Mouse (Mus musculus) erythroid progenitor cell, adult 5-6 weeks (primary cell): ENCODE data around the gene Rpl23a. TPM values are rescaled to one million over a fixed set of nuclear protein-coding genes. Genes with fewer than 3 reads are reported as not detected.

ENCODE experiments used
- ATAC-seq: replicated peaks from 2 replicates; pipeline ENCODE4 v1.8.0; 2016; ENCODE audit warnings: moderate number of reproducible peaks, mild to moderate bottlenecking, moderate TSS enrichment, inconsistent platforms; ENCODE audit not compliant: poor library complexity, low FRiP score, severe bottlenecking
- total RNA-seq, 2 experiments: library from RNA; stranded (forward) in 1 of 2; stranded (reverse) in 1 of 2; fragments of 150-400 nt in 1 of 2; fragments of 186-747, 209-891 nt in 1 of 2; gene quantifications; 2 replicates each; pipeline versions ENCODE4 v1.2.3 to v1.2.4; 2015 to 2017; ENCODE audit warnings: low replicate concordance in 2 of 2

Rpl23a gene
- total RNA-seq, 2 experiments from 2014 or later = 1,012 to 1,034 TPM

DNA sequence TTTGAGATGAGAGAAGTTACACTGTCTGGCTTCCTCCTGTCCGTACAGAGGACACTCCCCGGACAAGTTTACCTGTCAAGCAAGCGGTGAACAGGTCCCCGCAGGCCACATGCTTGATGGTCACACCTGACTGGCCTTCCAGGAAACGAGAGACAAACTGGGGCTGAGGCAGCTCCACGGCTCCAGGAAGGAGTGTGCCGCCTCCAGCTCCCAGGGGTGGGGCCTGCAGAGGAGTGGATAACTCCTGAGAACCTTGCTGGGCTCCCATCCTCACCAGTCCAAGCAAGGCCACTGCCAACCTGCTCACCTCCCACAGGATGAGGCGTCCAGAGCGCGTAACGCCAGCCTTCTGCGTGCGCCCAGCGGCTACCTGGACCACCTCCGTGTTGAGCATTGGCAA lies 13.1 kb downstream of the Rpl23a start:
- ATAC-seq = no peak

DNA sequence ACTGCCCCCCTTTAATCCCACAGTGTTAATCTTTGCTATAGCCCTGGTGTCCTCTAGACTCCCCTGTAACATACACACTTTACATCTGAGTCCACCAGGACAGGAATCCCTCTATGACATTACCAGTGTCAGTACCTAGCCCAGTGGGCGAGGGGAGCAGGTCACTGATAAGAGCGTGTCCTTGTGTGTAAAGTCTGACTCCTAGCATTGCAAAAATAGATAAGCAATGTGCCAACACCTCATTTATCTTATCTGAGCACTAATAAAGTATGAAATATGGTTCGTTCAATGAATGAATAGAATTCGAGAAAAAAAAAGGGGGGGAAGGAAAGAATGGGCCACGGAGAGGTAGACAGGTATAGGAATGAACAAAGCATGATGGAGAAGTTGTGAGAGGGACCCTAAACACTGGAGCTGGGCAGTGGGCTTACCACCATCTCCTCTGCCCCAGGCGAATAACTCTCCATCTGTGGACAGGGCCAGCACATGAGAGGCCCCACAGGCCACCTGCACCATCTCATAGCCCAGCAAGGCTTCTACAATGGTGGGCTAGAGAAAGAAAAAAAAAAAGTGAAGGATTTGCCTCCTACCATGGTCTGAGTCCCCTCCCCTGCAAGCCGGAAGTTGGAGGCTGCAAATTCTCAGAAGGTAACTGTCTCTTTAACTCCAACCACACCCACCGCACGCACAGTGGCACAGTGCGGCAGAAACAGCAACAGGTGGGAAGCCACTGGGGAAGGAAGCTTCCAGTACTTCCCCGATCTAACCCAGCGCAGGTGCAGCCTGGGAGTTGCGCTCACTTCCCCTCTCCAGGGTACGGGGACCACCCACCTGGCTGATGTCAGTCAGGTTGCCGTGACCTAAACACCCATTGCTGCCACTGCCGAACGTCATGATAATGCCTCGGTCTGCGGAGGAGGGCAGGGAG lies 14.6 kb downstream of the Rpl23a start:
- ATAC-seq = peak; percentile 60

DNA sequence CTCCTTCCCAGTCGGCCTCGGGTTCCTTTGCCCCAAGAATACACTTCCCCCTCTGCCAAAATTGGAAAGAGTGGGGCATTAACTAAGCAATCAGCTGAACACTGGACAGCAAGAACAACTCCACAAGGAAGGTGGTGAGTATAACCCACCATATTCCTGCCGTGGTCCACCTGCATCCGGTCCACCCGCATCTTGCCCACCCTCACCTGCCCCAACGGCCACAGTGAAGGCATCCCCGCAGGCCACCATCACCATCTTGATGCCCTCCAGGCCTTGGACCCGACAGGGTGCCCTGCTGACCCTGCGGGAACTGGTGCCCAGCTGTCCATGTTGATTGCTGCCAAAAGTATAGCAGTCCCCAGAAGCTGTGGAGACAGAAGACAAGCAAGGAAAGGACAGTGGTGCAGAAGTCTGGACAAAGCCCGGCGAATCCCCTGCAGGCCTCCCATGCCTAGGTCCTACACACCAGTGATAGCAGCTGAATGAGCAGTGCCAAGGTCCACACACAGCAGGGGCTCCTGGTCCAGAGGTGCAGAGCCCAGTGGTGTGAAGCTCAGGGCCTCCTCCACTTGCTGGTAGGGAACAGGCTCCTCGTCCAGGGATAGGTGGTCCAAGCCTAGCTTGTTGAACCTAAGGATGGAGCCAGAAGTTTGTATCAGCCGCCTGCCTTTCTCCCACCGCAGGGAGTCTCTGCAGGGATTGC lies 16.0 kb downstream of the Rpl23a start:
- no peak for ATAC-seq

DNA sequence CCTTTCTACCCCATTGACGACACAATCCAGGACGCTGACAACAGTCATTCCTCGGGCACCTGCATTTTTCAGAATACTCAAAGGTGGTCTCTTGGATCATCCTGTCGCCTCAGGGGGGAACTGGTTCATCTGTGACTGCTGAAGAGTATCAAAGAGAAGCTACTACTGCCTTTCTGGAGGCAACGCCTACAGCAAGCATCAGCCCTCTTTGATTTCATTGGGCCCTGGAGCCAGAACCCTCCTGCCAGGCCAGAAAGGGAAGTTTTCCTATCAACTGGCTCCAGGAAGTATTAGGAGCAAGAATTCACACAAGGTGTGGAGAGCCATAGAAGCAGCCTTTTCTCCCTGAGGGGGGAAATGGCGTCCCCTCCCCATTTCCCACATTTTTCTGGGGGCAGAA lies 16.7 kb downstream of the Rpl23a start:
- no peak for ATAC-seq

DNA sequence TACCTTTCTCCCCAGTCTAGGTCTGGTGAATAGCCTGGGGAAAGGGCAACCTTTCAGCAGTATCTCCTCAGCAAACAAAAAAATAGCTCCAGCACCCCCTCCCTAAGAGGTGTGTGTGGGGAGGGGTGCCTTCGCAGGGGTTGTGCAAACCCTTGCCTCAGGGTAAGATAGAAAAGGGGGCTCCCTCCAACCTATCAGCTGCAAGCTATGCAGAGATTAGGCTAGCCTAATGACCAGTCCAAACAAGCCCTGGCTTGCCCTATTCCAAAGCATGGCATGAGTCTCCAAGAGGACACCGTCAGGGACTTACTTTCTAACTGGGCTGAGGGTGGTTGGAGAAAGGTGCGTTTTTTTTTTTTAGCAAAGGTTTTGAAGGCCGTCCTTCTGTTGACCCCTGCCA lies 17.2 kb downstream of the Rpl23a start:
- ATAC-seq = no peak

DNA sequence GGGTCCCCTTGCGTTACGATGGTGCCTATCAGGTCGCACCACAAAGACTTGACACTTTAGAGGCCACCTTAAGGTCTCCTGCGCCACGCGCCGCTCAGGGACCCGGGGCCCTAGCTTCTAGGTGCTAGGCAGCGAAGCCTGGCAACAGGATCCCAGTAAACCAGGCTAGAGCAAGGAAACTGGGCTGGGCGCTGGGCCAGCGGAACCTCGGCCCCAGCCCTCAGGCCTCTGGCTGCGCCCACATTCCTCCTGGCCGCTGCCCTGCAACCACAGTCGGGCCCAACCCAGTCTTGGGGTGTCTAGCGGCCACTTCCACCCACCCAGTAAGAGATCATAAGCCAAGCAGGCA lies 17.6 kb downstream of the Rpl23a start:
- ATAC-seq = peak; percentile 38

DNA sequence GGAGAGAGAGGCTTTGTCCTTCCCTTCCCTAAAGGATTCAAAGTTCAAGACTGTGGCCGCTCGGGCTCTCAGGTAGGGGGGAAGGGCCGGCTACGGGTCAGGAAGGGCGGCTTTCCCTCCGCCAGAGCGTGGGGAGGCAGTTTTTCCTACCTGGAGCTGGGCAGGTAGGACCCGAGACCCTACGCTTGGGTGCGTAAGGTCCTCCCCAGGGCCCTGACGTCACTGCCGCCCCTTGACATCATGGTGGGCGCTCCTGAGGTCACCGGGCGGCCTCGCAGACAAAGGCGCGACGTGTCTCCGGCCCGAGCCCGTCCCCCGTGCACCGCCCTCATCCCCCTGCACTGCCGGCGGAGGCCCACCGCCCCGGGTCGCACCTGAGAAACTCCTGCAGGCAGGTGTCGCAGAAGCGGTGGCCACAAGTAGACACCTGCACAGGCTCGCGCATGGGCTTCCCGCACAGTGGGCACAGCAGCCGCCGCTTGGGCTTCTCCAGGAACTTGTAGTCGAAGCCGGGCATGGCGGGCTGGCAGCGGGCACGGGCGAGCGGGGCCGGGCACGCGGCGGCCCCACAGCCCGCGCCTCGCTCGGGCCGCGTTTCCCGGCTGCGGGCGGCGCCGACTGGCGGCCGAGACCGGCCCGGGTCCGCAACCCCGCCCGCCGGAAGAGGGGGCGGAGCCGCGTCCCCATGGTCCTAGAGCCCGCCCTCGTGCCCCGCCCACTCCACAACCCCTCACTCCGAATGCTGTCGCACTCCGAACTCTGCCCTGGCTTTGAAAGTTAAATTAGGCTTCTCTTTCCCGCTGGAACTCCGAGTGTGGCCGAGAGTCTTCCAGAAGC lies 18.2 kb downstream of the Rpl23a start, which contains the start of gene Traf4:
Gene Traf4 (minus strand): TSS at position 666 of the 837 bp plus-strand sequence.
- peak; percentile 68 for ATAC-seq

DNA sequence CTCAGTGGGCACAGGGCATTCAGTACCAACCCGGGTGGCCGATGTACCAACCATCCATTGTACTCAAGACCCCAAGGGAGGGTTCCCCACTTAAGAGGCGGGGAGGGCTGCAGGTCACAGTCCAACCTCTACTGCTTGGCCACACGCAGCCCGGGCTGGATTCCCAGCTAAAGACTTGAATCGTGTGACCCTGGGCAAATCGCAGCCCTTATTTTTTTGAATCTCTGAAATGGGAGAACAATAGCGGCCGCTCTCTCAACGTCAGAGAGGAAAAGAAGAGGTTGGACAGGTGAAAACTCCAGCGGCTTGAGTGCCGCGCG lies 18.8 kb downstream of the Rpl23a start:
- peak; percentile 8; the same call in 1 of the 2 replicates for ATAC-seq

DNA sequence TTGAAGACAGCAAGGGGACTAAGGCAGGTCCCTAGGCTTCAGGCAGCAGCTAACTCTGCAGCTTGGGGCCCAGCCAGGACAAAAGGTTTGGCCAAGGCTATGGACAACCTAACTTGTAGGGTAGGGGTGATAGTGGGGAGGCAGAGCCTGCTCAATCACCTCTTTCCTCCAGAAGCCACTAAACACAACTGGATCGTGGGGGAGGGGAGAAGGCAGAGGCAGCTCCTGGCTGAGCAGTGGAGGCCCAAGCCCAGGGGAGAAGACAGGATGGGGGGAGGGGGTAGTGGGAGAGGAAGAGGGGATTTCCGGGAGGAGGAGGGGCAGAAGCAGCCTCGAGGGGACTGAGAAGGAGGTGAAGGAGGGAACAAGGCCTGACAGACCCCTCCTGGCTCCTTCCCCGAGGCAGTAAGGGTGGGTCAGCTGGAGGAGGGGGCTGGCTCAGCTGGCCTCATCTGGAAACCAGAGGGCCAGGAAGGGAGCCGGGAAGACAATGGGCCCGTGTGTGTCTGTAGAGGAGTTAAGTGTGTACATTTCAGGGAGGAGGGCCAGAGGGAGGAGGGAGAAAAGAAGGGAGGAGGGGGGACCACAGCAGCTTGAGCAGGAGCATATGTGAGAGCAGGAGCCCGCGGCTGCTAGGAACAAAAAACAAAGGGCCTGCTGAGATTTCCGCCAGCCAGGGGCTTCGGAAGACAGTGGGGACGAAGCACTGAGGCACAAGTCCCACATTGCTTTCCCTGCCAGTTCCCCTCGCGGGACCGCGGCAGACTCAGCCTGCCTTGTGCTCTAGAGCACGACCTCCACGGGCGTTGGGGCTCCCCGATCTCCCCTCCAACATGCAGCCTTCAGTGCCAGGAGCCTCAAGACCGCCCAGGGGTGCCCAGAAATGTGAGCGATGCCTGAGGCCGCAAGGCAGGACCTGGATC lies 19.4 kb downstream of the Rpl23a start:
- ATAC-seq = peak; percentile 7

DNA sequence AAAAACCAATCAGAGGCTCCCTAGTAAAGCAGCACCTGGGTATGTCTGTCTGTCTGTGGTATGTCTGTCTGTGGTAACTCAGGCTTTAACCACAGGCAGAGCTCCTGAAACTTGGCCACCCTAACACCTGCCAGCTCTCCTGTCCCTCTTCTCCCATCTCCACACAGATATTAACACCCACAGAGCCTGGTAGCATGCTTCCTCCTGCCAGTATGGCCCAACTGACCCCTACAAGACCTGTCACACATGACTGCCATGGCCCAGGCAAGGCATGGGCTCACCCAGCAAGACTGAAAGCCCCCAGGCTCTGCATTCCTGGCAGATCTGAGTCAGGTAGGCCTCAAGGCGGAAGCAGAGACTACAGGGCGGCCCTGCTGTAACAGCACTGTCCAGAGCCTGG lies 20.3 kb downstream of the Rpl23a start:
- no peak for ATAC-seq

DNA sequence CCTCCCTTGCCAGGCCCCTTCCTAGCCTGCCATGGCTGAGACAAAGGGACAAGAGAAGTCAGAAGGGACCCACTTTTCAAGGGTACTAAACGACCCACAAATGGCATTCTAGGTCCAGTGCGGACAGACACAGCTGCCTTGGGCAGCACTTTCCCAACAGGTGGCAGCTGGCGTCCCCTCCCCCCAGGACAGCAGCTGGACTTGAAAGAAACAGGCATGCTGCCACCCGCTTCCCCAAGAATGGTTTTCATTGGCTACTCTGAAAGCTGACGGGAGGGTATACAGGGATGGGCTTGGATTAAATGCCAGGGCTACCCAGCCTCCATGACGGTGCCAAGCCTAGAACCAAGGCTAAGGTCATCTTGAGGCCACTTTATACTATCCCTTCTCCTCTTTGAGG lies 20.9 kb downstream of the Rpl23a start:
- no peak for ATAC-seq

DNA sequence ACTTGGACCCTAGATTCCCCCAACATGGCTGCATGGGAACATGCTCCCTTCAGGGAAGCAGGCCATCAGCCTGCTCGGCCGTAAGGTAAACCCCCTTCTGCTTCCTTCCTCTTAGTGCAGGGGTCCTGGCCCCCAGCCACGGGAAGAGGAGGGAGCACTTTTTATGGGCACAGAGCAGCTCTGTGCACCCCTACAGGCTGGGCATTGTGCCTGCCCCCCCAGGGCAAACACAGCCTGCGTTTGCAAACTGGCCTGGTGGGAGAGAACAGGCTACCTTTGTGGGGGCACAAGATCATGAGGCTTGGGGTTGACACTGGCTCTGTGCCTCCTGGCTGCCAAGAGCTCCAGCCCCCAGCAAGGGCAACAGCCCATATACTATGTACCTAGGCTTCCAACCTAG lies 21.4 kb downstream of the Rpl23a start:
- no peak for ATAC-seq

DNA sequence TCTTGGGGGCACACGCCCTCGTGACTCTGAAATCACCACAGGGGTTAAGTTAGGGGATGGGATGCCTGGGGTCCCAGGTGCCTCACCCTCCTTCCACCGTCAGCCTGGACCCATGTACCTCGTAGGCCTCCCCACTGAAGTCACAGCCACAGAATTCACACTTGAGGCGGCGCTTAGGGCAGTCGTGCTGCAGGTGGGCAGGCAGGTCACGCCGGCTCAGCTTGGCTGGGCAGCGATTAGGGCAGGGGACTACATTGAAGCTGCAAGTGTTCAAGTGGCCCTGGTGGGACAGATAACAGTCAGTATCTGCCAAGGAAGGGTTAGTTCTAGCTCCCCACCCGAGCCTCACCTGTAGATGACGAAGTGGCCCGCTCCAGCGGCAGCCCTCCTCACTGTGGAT lies 22.2 kb downstream of the Rpl23a start:
- no peak for ATAC-seq

DNA sequence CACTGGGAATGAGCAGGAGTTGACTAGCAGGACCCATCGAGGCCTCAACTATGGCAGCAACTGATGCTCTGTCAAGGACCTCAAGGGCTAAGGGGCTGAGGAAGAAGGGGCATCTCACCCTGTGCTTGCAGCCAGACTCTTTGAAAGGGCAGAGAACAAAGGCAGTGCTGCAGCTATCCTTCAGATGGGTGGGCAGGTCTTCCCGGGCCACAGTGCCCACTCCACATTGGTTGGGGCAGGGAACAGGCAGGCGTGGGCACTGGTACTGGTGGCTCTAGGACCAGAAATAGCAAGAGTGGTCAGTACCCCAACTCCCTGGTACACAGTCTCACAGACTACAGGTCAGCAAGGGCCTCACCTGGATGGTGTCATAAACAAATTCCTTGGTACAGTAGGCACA lies 22.7 kb downstream of the Rpl23a start:
- ATAC-seq = no peak

DNA sequence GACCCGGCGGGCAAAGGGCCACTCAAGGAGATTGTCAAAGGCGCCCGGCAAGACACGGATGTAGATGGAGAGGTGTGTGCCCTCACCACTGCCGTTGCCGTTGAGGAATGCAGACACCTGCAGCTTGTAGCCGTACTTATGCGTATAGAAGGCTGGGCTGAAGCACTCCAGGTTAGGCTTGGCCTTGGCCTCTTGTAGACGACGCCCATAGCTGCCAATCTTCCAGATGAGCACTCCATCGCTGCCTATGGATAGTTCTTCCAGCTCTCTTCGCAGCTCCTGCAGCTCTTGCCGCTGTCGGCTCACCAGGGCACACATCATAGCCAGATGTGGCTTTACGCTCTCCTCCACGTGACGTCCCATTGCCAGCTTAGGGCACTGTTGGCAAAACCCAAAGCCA lies 23.2 kb downstream of the Rpl23a start:
- ATAC-seq = no peak

DNA sequence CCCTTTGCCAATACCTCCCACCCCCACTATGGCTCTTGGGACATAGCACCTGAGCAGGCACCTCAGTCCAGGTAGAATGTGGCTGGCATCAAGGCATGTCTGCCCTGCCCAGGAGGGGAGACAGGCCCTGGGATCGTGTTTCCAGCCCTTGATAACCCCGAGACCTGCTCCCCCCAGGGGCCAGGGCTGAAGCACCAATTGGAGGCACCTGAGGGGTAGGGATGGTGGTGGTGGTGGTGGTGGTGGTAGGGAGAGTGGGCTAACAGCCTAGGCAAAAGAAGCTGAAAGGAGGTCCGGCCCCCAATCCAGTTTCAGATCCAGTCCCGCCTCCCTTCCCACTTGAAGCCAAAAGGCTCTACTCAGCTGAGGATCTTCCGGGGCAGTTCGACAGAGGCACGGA lies 23.8 kb downstream of the Rpl23a start:
- no peak for ATAC-seq

DNA sequence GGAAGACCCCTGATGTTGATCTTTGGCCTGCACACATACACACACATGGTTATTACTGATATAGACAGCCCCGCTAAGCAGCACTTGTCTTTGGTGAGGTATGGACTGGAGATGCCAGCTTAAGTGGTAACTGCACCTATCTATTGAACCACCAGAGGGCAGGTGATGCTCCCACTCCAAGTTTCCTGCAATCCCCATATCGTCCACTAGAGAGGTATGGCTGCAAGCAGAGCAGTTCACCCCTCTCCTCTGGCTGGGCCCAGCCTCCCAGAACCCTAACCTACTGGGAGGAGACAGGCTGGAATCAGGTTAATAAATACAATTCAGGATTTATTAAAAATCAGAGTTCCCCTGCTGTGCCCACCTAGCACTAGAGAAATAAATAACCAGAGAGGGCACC lies 24.3 kb downstream of the Rpl23a start:
- ATAC-seq = peak; percentile 95

DNA sequence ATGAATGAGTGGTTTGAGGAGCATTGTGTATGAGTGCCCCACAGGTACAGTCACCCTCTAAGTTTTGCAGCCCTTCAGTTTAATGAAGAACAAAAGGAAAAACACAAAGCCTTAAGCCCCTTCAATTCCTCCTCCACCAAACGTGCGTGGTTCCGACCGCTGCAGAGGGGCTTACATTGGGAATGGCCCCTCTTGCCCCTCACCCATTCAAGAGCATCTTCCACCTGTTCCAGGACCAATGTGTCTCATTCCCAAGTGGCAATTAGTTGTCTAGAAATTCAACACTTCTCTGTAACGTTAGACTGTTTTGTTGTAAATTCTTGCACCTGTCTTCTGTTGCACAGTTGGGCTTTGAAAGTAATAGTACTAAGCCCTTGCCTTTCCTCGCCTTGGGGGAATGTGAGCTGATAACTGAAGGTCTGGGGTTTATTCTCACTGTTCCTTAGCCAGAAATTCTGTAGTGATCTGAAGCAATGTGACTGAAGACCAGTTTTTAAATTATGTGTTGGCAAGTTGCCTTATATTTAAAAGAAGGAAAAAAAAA lies 27.2 kb downstream of the Rpl23a start:
- no peak for ATAC-seq

DNA sequence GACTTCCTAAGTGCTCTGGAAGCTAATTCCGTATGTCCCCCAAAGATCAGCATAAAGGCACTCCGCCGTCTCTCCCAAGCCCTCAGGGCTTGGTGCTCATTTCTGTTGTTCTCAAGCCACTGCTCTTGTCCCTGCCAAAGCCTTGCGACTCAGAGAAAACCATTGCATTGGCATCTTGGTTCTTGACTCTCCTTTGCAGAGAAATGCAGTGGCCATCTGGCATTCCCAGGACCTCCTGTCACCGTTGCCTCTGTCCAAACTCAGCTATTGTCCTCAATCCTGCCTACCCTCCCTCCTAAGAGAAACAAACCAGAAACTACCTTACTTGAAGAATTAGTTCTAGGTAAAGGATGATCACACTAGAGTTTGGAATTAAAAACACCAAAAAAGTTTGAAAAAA lies 27.7 kb downstream of the Rpl23a start:
- no peak for ATAC-seq
